Mouse (Mus musculus): Measurements from ENCODE around the gene Slc8a1.

DNA sequence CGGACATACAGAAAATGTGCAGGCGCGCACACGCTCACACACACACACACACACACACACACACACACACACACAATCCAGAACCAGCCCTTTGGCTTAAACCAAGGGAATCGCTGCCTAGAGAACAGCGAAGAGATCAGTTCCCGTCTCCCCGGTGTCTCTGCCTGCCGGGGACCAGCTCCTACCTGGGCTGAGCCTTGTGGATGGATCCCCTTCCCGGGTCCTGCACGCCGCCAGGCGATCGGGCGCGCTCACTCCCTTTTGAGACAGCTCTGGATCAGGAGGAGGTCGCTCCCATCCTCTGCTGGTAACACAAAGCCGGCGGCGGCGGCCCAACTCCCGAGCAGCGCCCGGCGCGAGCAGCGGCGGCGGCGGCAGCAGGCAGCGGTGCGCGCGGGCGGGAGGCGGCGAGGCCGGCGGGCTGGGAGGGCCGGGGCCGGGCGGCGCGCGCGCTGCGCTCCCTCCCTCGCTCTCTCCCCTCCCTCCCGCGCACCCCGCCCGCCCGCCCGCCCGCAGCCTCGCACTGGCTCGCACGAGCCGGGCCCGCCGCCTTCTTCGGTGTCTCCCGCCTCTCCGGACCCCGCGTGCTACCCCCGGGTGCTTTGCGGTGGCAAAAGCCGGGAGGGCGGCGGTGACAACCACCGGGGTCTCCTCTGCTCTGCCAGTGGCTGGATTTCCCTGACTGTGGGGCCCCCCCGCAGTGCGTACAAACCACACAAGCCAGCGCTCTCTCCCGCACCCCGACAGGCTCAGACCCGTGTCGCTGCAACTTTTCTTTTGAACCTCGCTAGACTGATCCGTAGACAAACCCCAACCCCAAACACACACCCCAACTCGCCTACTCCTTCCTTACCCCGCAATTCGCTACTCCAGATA, 68.1 kb downstream of the Slc8a1 start:
- TF ChIP-seq CTCF (IDR thresholded peaks at IDR 0.05; ENCODE audit: low read depth) (no peak), EP300 (IDR thresholded peaks at IDR 0.05; ENCODE audit: low read depth) (no peak)

Measured in liver, postnatal 0 days (tissue).